Mouse (Mus musculus): Measurements from ENCODE around the gene Nav2. TPM values are rescaled to one million over a fixed set of nuclear protein-coding genes. Genes with fewer than 3 reads are reported as not detected.

Gene Nav2
- polyA plus RNA-seq, 1 experiment: 21.9 TPM

- Histone ChIP-seq H3K36me3 (ENCODE audit: control insufficient read depth, insufficient read depth) (no peaks in the 10 kb centered on the region), H3K4me2 (ENCODE audit: low read depth) (no peak overlapping the region), H3K27me3 (ENCODE audit: control insufficient read depth, insufficient read depth, insufficient read length) (no peaks in the 10 kb centered on the region), H3K4me3 (no peak overlapping the region), H3ac (ENCODE audit: control insufficient read depth, insufficient read length) (no peak overlapping the region), H3K79me2 (ENCODE audit: control insufficient read depth, insufficient read depth) (no peaks in the 10 kb centered on the region)
- TF ChIP-seq TCF3 (IDR thresholded peaks at IDR 0.05; ENCODE audit: insufficient read length, low read depth): no peak
- TF ChIP-seq MYOG (IDR thresholded peaks at IDR 0.05; ENCODE audit: control insufficient read depth in 1 of 3, insufficient read depth in 1 of 3, insufficient read length in 2 of 3, low read depth in 2 of 3): no peak
- no peak for TF ChIP-seq MAX (IDR thresholded peaks at IDR 0.05; ENCODE audit: low read depth)
- no peak for TF ChIP-seq E2F4 (IDR thresholded peaks at IDR 0.05; ENCODE audit: insufficient read depth)
- no peak for TF ChIP-seq MYOD1 (IDR thresholded peaks at IDR 0.05; ENCODE audit: control insufficient read depth in 1 of 3, insufficient read length in 2 of 3, low read depth in 2 of 3)
- TF ChIP-seq USF1 (IDR thresholded peaks at IDR 0.05; ENCODE audit: low read depth): no peak
- no peak for TF ChIP-seq TCF12 (IDR thresholded peaks at IDR 0.05; ENCODE audit: insufficient read depth, poor library complexity, severe bottlenecking)
- TF ChIP-seq SRF (IDR thresholded peaks at IDR 0.05; ENCODE audit: control insufficient read depth, insufficient read length, low read depth): no peak
Observed at GRCm38 (mm10) chr7:49026466-49026865, 118.0 kb downstream of the Nav2 start.

- TF ChIP-seq MYOD1 (IDR thresholded peaks at IDR 0.05; ENCODE audit: control insufficient read depth in 1 of 3, insufficient read length in 2 of 3, low read depth in 2 of 3) (no peak), E2F4 (IDR thresholded peaks at IDR 0.05; ENCODE audit: insufficient read depth) (no peak), POLR2A (IDR thresholded peaks at IDR 0.05; ENCODE audit: insufficient read length, low read depth) (no peak), MYOG (IDR thresholded peaks at IDR 0.05; ENCODE audit: control insufficient read depth in 1 of 3, insufficient read depth in 1 of 3, insufficient read length in 2 of 3, low read depth in 2 of 3) (no peak), REST (IDR thresholded peaks at IDR 0.05; ENCODE audit: insufficient read depth, insufficient read length) (no peak), USF1 (IDR thresholded peaks at IDR 0.05; ENCODE audit: low read depth) (no peak), SRF (IDR thresholded peaks at IDR 0.05; ENCODE audit: control insufficient read depth, insufficient read length, low read depth) (no peak), TCF3 (IDR thresholded peaks at IDR 0.05; ENCODE audit: insufficient read length, low read depth) (no peak), POLR2AphosphoS2 (IDR thresholded peaks at IDR 0.05; ENCODE audit: insufficient read length, low read depth) (no peak), MAX (IDR thresholded peaks at IDR 0.05; ENCODE audit: low read depth) (no peak), TCF12 (IDR thresholded peaks at IDR 0.05; ENCODE audit: insufficient read depth, poor library complexity, severe bottlenecking) (no peak), CEBPB (IDR thresholded peaks at IDR 0.05; ENCODE audit: insufficient read depth, poor library complexity, severe bottlenecking) (no peak)
- no peak overlapping the region for H3K4me2 ChIP-seq (ENCODE audit: low read depth)
- no peaks in the 10 kb centered on the region for H3K79me2 ChIP-seq (ENCODE audit: control insufficient read depth, insufficient read depth)
- H3K27me3 ChIP-seq (ENCODE audit: control insufficient read depth, insufficient read depth, insufficient read length): no peaks in the 10 kb centered on the region
- no peak overlapping the region for H3ac ChIP-seq (ENCODE audit: control insufficient read depth, insufficient read length)
- no peak overlapping the region for H3K4me3 ChIP-seq
- no peaks in the 10 kb centered on the region for H3K36me3 ChIP-seq (ENCODE audit: control insufficient read depth, insufficient read depth)
Observed at GRCm38 (mm10) chr7:49029282-49030012, 120.9 kb downstream of the Nav2 start.

- no peak for TF ChIP-seq MYOG (IDR thresholded peaks at IDR 0.05; ENCODE audit: control insufficient read depth in 1 of 3, insufficient read depth in 1 of 3, insufficient read length in 2 of 3, low read depth in 2 of 3)
- no peak for TF ChIP-seq REST (IDR thresholded peaks at IDR 0.05; ENCODE audit: insufficient read depth, insufficient read length)
- no peak for TF ChIP-seq POLR2AphosphoS2 (IDR thresholded peaks at IDR 0.05; ENCODE audit: insufficient read length, low read depth)
- no peak for TF ChIP-seq MYOD1 (IDR thresholded peaks at IDR 0.05; ENCODE audit: control insufficient read depth in 1 of 3, insufficient read length in 2 of 3, low read depth in 2 of 3)
- no peak for TF ChIP-seq MAX (IDR thresholded peaks at IDR 0.05; ENCODE audit: low read depth)
- no peak for TF ChIP-seq TCF3 (IDR thresholded peaks at IDR 0.05; ENCODE audit: insufficient read length, low read depth)
Observed at GRCm38 (mm10) chr7:49032216-49032615, 123.7 kb downstream of the Nav2 start.

GRCm38 (mm10) chr7:49034253-49034652 lies 125.7 kb downstream of the Nav2 start:
- Histone ChIP-seq H3K79me2 (ENCODE audit: control insufficient read depth, insufficient read depth) (no peaks in the 10 kb centered on the region), H3K36me3 (ENCODE audit: control insufficient read depth, insufficient read depth) (no peaks in the 10 kb centered on the region), H3K4me3 (no peak overlapping the region), H3K4me2 (ENCODE audit: low read depth) (no peak overlapping the region), H3ac (ENCODE audit: control insufficient read depth, insufficient read length) (no peak overlapping the region), H3K27me3 (ENCODE audit: control insufficient read depth, insufficient read depth, insufficient read length) (no peaks in the 10 kb centered on the region)
- TF ChIP-seq MYOD1 (IDR thresholded peaks at IDR 0.05; ENCODE audit: control insufficient read depth in 1 of 3, insufficient read length in 2 of 3, low read depth in 2 of 3) (no peak), USF1 (IDR thresholded peaks at IDR 0.05; ENCODE audit: low read depth) (no peak)

More at GRCm38 (mm10) chr7:49032216-49032615, 123.7 kb downstream of the Nav2 start:
- Histone ChIP-seq H3ac (ENCODE audit: control insufficient read depth, insufficient read length) (no peak overlapping the region), H3K4me2 (ENCODE audit: low read depth) (no peak overlapping the region), H3K36me3 (ENCODE audit: control insufficient read depth, insufficient read depth) (no peaks in the 10 kb centered on the region), H3K79me2 (ENCODE audit: control insufficient read depth, insufficient read depth) (no peaks in the 10 kb centered on the region), H3K27me3 (ENCODE audit: control insufficient read depth, insufficient read depth, insufficient read length) (no peaks in the 10 kb centered on the region), H3K4me3 (no peak overlapping the region)

GRCm38 (mm10) chr7:49040163-49040562 lies 131.6 kb downstream of the Nav2 start:
- H3K36me3 ChIP-seq (ENCODE audit: control insufficient read depth, insufficient read depth): no peaks in the 10 kb centered on the region
- H3K4me3 ChIP-seq: no peak overlapping the region
- H3ac ChIP-seq (ENCODE audit: control insufficient read depth, insufficient read length): no peak overlapping the region
- no peak for TF ChIP-seq REST (IDR thresholded peaks at IDR 0.05; ENCODE audit: insufficient read depth, insufficient read length)
- TF ChIP-seq CEBPB (IDR thresholded peaks at IDR 0.05; ENCODE audit: insufficient read depth, poor library complexity, severe bottlenecking): no peak
- TF ChIP-seq SRF (IDR thresholded peaks at IDR 0.05; ENCODE audit: control insufficient read depth, insufficient read length, low read depth): no peak
- TF ChIP-seq POLR2A (IDR thresholded peaks at IDR 0.05; ENCODE audit: insufficient read length, low read depth): no peak
- TF ChIP-seq POLR2AphosphoS2 (IDR thresholded peaks at IDR 0.05; ENCODE audit: insufficient read length, low read depth): no peak
- no peak for TF ChIP-seq E2F4 (IDR thresholded peaks at IDR 0.05; ENCODE audit: insufficient read depth)
- H3K27me3 ChIP-seq (ENCODE audit: control insufficient read depth, insufficient read depth, insufficient read length): peaks cover 6% of the 10 kb centered on the region
- no peaks in the 10 kb centered on the region for H3K79me2 ChIP-seq (ENCODE audit: control insufficient read depth, insufficient read depth)
- no peak overlapping the region for H3K4me2 ChIP-seq (ENCODE audit: low read depth)
